Mouse (Mus musculus) cerebellum, adult 2 months (tissue): ENCODE data around the gene Rhbdf1. TPM values are rescaled to one million over a fixed set of nuclear protein-coding genes. Genes with fewer than 3 reads are reported as not detected.
A peak's percentile ranks its signal among the peaks of the same experiment; 100 is the strongest.

ENCODE experiments used
- DNase-seq, 2 experiments: peaks; one replicate each; pipeline ENCODE4 v3.0.0; 2021
- H3K27ac ChIP-seq: fragments of 200-500 bp; 2 replicates; pipeline ENCODE4 v1.5.1; 2012; ENCODE audit warnings: low read length, control low read depth, inconsistent platforms; ENCODE audit not compliant: insufficient read depth
- H3K27me3 ChIP-seq: fragments of 200-500 bp; 2 replicates; pipeline ENCODE4 v1.6.1; 2012; ENCODE audit warnings: inconsistent platforms, mild to moderate bottlenecking, low read length, moderate library complexity; ENCODE audit not compliant: control insufficient read depth, insufficient read depth
- H3K4me1 ChIP-seq: fragments of 200-500 bp; 2 replicates; pipeline ENCODE4 v1.6.1; 2011; ENCODE audit warnings: low read length; ENCODE audit not compliant: control insufficient read depth, insufficient read depth
- H3K4me3 ChIP-seq: fragments of 200-500 bp; replicated peaks from 2 replicates; pipeline ENCODE3; 2011; ENCODE audit warnings: mild to moderate bottlenecking, low read depth, low read length, control low read depth; ENCODE audit not compliant: insufficient read depth
- CTCF ChIP-seq: fragments of 200-500 bp; IDR thresholded peaks from 2 replicates; pipeline ENCODE4 v1.5.1; 2011; ENCODE audit warnings: low read depth, mild to moderate bottlenecking, control low read depth, low read length, moderate library complexity, borderline replicate concordance; ENCODE audit not compliant: insufficient read depth
- POLR2A ChIP-seq: fragments of 200-500 bp; IDR thresholded peaks from 2 replicates; pipeline ENCODE4 v1.6.1; 2011; ENCODE audit warnings: low read length, control low read depth, borderline replicate concordance; ENCODE audit not compliant: insufficient read depth
- WGBS: fragments of 180-500 bp; shearing (Covaris S2); methylation state at CpG from one replicate; pipeline ENCODE4 v1.1.7; 2018; 5-methylcytosine and 5-hydroxymethylcytosine counted together
- polyA plus RNA-seq: library from polyadenylated mRNA; depleted of rRNA; stranded (reverse); fragments of >200 nt; gene quantifications from 2 replicates; pipeline ENCODE4 v1.2.3, GENCODE M21; 2012

Gene Rhbdf1
- polyA plus RNA-seq, 1 experiment, result 31.3 TPM

GRCm38 (mm10) chr11:32190119-32190518 lies 32.0 kb downstream of the Rhbdf1 start:
- peaks cover 20% of the 10 kb centered on the region for H3K4me1 ChIP-seq
- DNase-seq, result no peak
- H3K4me3 ChIP-seq, result no peak overlapping the region
- TF ChIP-seq CTCF (no peak), POLR2A (no peak)
- H3K27ac ChIP-seq, result no peak overlapping the region
- H3K27me3 ChIP-seq, result no peaks in the 10 kb centered on the region
- WGBS, result 70% methylated on average over 9 of the region's 9 CpGs

- 78% methylated on average over 5 of the region's 5 CpGs for WGBS
- TF ChIP-seq CTCF, result no peak
- TF ChIP-seq POLR2A, result no peak
- no peak overlapping the region for H3K27ac ChIP-seq
- no peaks in the 10 kb centered on the region for H3K27me3 ChIP-seq
- H3K4me1 ChIP-seq, result peaks cover 20% of the 10 kb centered on the region
- no peak overlapping the region for H3K4me3 ChIP-seq
- DNase-seq, result no peak
Measured at GRCm38 (mm10) chr11:32189434-32189833, 32.7 kb downstream of the Rhbdf1 start.

- Histone ChIP-seq H3K27ac (no peak overlapping the region), H3K27me3 (no peaks in the 10 kb centered on the region), H3K4me3 (no peak overlapping the region), H3K4me1 (peaks cover 20% of the 10 kb centered on the region)
- WGBS, result 87% methylated on average over 12 of the region's 12 CpGs
- DNase-seq, result no peak
- TF ChIP-seq POLR2A (no peak), CTCF (no peak)
Measured at GRCm38 (mm10) chr11:32188881-32189280, 33.2 kb downstream of the Rhbdf1 start.

GRCm38 (mm10) chr11:32187256-32187655 lies 34.8 kb downstream of the Rhbdf1 start:
- no peak overlapping the region for H3K4me3 ChIP-seq
- H3K27ac ChIP-seq, result no peak overlapping the region
- no peak for DNase-seq
- H3K4me1 ChIP-seq, result peaks cover 14% of the 10 kb centered on the region
- no peak for TF ChIP-seq POLR2A
- TF ChIP-seq CTCF, result no peak
- WGBS, result 96% methylated on average over 4 of the region's 4 CpGs
- no peaks in the 10 kb centered on the region for H3K27me3 ChIP-seq

DNA sequence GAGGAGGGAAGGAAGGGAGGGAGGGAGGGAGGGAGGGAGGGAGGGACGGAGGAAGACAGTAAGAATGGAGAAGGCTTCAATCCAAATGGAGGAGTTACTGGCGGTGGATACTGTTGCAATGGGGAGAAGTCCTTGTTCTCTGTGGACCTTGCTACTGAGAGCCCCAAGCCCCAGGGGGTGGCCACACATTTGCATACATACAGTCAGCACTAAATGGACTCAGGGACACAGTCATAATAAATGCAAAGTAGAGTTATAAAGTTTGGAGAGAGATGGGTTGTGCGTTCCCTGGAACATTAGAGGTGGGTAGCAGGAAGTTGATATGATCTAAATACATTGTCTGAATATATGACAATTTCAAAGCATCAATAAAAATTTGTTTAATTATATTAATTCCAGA lies 36.1 kb downstream of the Rhbdf1 start:
- WGBS, result 73% methylated on average over 3 of the region's 3 CpGs
- no peak for DNase-seq
- Histone ChIP-seq H3K4me3 (no peak overlapping the region), H3K4me1 (peaks cover 10% of the 10 kb centered on the region), H3K27ac (no peak overlapping the region), H3K27me3 (no peaks in the 10 kb centered on the region)
- TF ChIP-seq POLR2A, result no peak
- TF ChIP-seq CTCF, result no peak

GRCm38 (mm10) chr11:32184469-32184868 lies 37.6 kb downstream of the Rhbdf1 start:
- Histone ChIP-seq H3K4me3 (no peak overlapping the region), H3K27ac (no peak overlapping the region), H3K27me3 (no peaks in the 10 kb centered on the region), H3K4me1 (no peaks in the 10 kb centered on the region)
- no peak for TF ChIP-seq POLR2A
- TF ChIP-seq CTCF, result no peak
- WGBS, result 87% methylated on average over 8 of the region's 8 CpGs
- no peak for DNase-seq

DNA sequence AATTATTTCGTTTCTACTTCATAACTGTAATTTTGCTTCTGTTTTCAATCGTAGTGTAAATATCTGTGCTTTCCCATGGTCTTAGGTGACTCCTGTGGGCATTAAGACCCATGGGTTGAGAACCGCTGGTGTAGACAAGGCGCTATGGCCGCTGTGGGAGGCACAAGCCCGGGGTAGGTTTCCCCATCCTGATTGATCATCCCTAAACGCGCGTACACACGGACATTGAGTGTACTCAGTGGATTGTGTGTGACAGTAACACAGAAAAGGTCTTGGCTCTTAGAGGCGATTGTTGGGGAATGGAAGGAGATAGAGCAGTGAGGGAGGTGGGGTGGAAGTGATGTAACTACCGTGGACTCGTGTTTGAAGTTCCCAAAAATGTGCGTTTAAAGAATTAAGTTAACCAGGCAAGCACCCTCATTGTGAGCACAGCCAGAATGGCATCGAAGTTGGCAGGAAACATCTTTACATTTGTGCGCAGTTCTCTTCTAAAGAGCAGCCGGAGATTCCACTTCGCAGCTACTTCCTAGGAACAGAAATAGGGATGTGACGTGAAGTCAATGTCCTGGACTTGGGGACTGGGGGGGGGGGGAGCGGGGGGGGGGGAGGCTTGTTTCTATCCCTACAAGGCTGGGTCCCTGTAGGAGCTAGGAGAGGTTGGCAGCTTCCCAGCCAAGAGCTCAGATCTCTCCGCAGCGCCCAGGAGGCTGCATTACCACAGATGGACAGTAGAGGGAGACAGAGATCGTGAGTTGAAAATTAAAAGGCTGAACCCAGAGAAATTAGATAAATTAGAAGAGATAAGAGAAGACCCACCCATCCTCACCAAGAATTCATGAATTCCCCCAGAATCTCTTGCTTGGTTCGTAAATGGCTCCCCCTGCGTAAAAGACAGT lies 39.9 kb downstream of the Rhbdf1 start:
- no peak overlapping the region for H3K27ac ChIP-seq
- H3K4me1 ChIP-seq, result no peaks in the 10 kb centered on the region
- no peaks in the 10 kb centered on the region for H3K27me3 ChIP-seq
- peak; percentile 90 for TF ChIP-seq CTCF
- no peak for TF ChIP-seq POLR2A
- WGBS, result 36% methylated on average over 25 of the region's 25 CpGs
- peak; percentile 80 to 87 for DNase-seq
- no peak overlapping the region for H3K4me3 ChIP-seq

DNA sequence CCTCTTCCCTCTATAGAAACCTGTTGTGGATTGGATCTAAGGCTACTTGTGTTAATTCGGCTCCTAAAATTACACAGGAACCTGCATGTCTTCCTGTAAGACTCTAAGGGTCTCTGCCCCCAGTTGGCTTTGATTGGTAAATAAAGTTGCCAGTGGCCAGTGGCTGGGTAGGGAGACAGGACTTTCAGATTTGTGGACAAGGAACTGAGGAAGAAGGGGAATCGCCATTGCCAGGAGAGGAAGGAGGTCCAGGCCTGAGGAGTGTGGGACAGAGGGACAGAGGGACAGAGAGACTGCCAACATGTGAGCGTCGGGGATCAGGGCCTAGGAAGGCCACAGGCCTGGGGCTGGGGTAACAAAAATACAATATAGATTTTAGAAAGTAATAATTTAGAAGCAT lies 40.9 kb downstream of the Rhbdf1 start:
- TF ChIP-seq CTCF, result no peak
- no peak for TF ChIP-seq POLR2A
- H3K27me3 ChIP-seq, result no peaks in the 10 kb centered on the region
- H3K27ac ChIP-seq, result no peak overlapping the region
- no peak for DNase-seq
- no peaks in the 10 kb centered on the region for H3K4me1 ChIP-seq
- no peak overlapping the region for H3K4me3 ChIP-seq
- 90% methylated on average over 4 of the region's 4 CpGs for WGBS
